Mouse (Mus musculus): ENCODE data around the gene Usp49. TPM values are rescaled to one million over a fixed set of nuclear protein-coding genes. Genes with fewer than 3 reads are reported as not detected.

The Usp49 gene
- polyA plus RNA-seq (2017; shearing (Covaris generic)): 3.2 TPM

GRCm38 (mm10) chr17:47630678-47631065 lies at the start of gene Usp49:
TSS of gene Usp49 (plus strand) at chr17:47630690.

GRCm38 (mm10) chr17:47610849-47611660 lies 19.4 kb upstream of the Usp49 start, which contains the start of the genes Bysl, Med20 and Gm20517:
TSS of gene Bysl (minus strand) at chr17:47611492.
TSS of gene Med20 (plus strand) at chr17:47611582.
TSS of gene Gm20517 (plus strand) at chr17:47611589.

GRCm38 (mm10) chr17:47688344-47688607 lies 57.8 kb downstream of the Usp49 start, which contains the start of gene Tomm6:
TSS of gene Tomm6 (minus strand) at chr17:47688386.

GRCm38 (mm10) chr17:47688608-47689575 lies 58.4 kb downstream of the Usp49 start, which contains the start of gene Frs3:
TSS of gene Frs3 (plus strand) at chr17:47689030.

GRCm38 (mm10) chr17:47694442-47694502 lies 63.8 kb downstream of the Usp49 start, which contains the start of gene Gm21981:
TSS of gene Gm21981 (minus strand) at chr17:47694455.

GRCm38 (mm10) chr17:47694503-47695336 lies 64.2 kb downstream of the Usp49 start, which contains the start of gene Prickle4:
TSS of gene Prickle4 (minus strand) at chr17:47694736.

GRCm38 (mm10) chr17:47726566-47726965 lies 96.1 kb downstream of the Usp49 start, which contains the start of gene Pgc:
TSS of gene Pgc (plus strand) at chr17:47726842.

Other genes starting within 250 kb of the Usp49 start
- gene Guca1b, start 245.3 kb upstream of the Usp49 start, polyA plus RNA-seq (2017; shearing (Covaris generic)): 1.0 TPM
- not detected for gene Guca1a, start 230.1 kb upstream of the Usp49 start, polyA plus RNA-seq (2017; shearing (Covaris generic))
- not detected for gene AI661453, start 194.1 kb upstream of the Usp49 start, polyA plus RNA-seq (2017; shearing (Covaris generic))
- not detected for gene 1700001C19Rik, start 193.3 kb upstream of the Usp49 start, polyA plus RNA-seq (2017; shearing (Covaris generic))
- 52.6 TPM for gene Taf8, start 128.4 kb upstream of the Usp49 start, polyA plus RNA-seq (2017; shearing (Covaris generic))
- 245 TPM for gene Ccnd3, start 125.6 kb upstream of the Usp49 start, polyA plus RNA-seq (2017; shearing (Covaris generic))
- 30.8 TPM for gene Bysl, start 19.2 kb upstream of the Usp49 start, polyA plus RNA-seq (2017; shearing (Covaris generic))
- 53.4 TPM for gene Med20, start 19.1 kb upstream of the Usp49 start, polyA plus RNA-seq (2017; shearing (Covaris generic))
- gene Gm20517, start 19.1 kb upstream of the Usp49 start, polyA plus RNA-seq (2017; shearing (Covaris generic)): 1.6 TPM
- gene Tomm6, start 57.7 kb downstream of the Usp49 start, polyA plus RNA-seq (2017; shearing (Covaris generic)): 201 TPM
- gene Frs3, start 58.3 kb downstream of the Usp49 start, polyA plus RNA-seq (2017; shearing (Covaris generic)): 0.46 TPM
- gene Gm21981, start 63.8 kb downstream of the Usp49 start, polyA plus RNA-seq (2017; shearing (Covaris generic)): not detected
- not detected for gene Prickle4, start 64.0 kb downstream of the Usp49 start, polyA plus RNA-seq (2017; shearing (Covaris generic))
- not detected for gene Pgc, start 96.2 kb downstream of the Usp49 start, polyA plus RNA-seq (2017; shearing (Covaris generic))
- 23.5 TPM for gene Tfeb, start 106.3 kb downstream of the Usp49 start, polyA plus RNA-seq (2017; shearing (Covaris generic))
- not detected for gene Mdfi, start 204.0 kb downstream of the Usp49 start, polyA plus RNA-seq (2017; shearing (Covaris generic))

Data from effector memory CD4-positive, alpha-beta T cell, adult 5 months (primary cell).